In the genomic region with DNA sequence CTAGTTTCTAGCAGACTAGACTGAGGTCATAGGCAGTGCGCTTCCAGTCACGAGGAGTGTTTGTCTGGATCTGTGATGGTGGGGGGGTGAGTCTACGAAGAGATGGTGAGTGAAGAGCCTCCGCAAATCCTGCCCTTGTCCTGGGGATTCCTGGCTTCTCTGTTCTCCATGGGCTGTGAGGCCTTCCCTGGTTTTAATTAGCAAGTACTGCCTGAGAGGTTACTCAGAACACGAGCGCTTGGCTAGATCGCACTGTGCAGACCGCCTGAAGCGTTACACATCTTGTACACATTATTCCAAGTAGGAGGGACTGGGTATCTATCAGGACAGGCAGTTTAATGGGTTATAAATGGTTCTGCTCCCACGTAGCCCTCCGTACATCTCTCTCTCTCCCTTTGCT, we compare ENCODE assay signal across 24 mouse cellular contexts.
A peak's percentile ranks its signal among the peaks of the same experiment; 100 is the strongest.
DNase-seq lines count a peak whose midpoint lies in the region; ATAC-seq and TF ChIP-seq lines count a peak whose summit lies in the region.
"Had no signal": no experiment of that assay in that cellular context is flagged by ENCODE, and none has a peak within 500 bp of the region (broad histone marks: within the 10 kb centered on the region; RNA-seq: fewer than 3 reads in every experiment).

No protein-coding gene starts in this region.

- no peak overlapping the region for H3K27ac ChIP-seq in intestine, embryonic 16.5 days (ENCODE audit: low read length)
- no peak overlapping the region for H3K27ac ChIP-seq in intestine, postnatal 0 days (ENCODE audit: low read depth, low read length)
- H3K27ac ChIP-seq in embryonic facial prominence, embryonic 11.5 days (replicated peaks; ENCODE audit: low read depth, low read length): no peak overlapping the region; the same call in 1 of the 2 replicates
- H3K27ac ChIP-seq in limb, embryonic 15.5 days: peak overlapping the region; percentile 67
- H3K27ac ChIP-seq: forebrain, embryonic 10.5 days; hindbrain, postnatal 0 days; layer of hippocampus, adult 2 months; liver, embryonic 15.5 days; stomach, embryonic 15.5 days had no signal

- H3K4me1 ChIP-seq in intestine, embryonic 16.5 days (ENCODE audit: control insufficient read depth, insufficient read depth, low read length): peaks cover 45% of the 10 kb centered on the region
- peaks cover 16% of the 10 kb centered on the region for H3K4me1 ChIP-seq in intestine, postnatal 0 days (replicated peaks; ENCODE audit: control insufficient read depth, insufficient read depth, low read length)
- H3K4me1 ChIP-seq in embryonic facial prominence, embryonic 11.5 days (ENCODE audit: control insufficient read depth, insufficient read depth, low read length): peaks cover 14% of the 10 kb centered on the region
- H3K4me1 ChIP-seq in limb, embryonic 15.5 days: peaks cover 84% of the 10 kb centered on the region

- H3K4me3 ChIP-seq in intestine, embryonic 16.5 days (ENCODE audit: low read length): no peak overlapping the region
- no peak overlapping the region for H3K4me3 ChIP-seq in intestine, postnatal 0 days (ENCODE audit: low read depth, low read length)
- H3K4me3 ChIP-seq in embryonic facial prominence, embryonic 11.5 days (ENCODE audit: low read depth, low read length): no peak overlapping the region
- H3K4me3 ChIP-seq in limb, embryonic 15.5 days: no peak overlapping the region
- H3K4me3 ChIP-seq: forebrain, embryonic 10.5 days; layer of hippocampus, adult 2 months; liver, embryonic 15.5 days; megakaryocyte, embryonic 14.5 days; stomach, embryonic 15.5 days had no signal

- TF ChIP-seq CTCF in intestine, postnatal 0 days (IDR thresholded peaks at IDR 0.05; ENCODE audit: low read depth): no peak

- ATAC-seq in intestine, embryonic 16.5 days: no peak
- no peak for ATAC-seq in intestine, postnatal 0 days
- peak; percentile 35; the same call in 1 of the 2 replicates for ATAC-seq in embryonic facial prominence, embryonic 11.5 days (replicated peaks; ENCODE audit: insufficient number of reproducible peaks, low FRiP score, low TSS enrichment, low read depth)
- peak; percentile 35; the same call in 1 of the 2 replicates for ATAC-seq in limb, embryonic 15.5 days (ENCODE audit: insufficient number of reproducible peaks, low FRiP score, low TSS enrichment, low read depth)
- ATAC-seq: hindbrain, postnatal 0 days; midbrain, embryonic 16.5 days had no signal

- DNase-seq in embryonic facial prominence, embryonic 11.5 days (ENCODE audit: low spot score): peak; percentile 80
- DNase-seq in fibroblast of lung, adult 2 months (ENCODE audit: low read depth): peak; percentile 53
- no peak for DNase-seq in layer of hippocampus, postnatal 36 days
- DNase-seq in urinary bladder, adult 2 months (ENCODE audit: low spot score): no peak
- DNase-seq in thymus, postnatal 36 days: no peak
- DNase-seq: adrenal gland, postnatal 36 days; cerebellum, adult 8-10 months; gastrocnemius, postnatal 36 days; kidney, adult 8-10 months; kidney, postnatal 14 days; left cerebral cortex, postnatal 4 days; lung, postnatal 14 days; right cerebral cortex, postnatal 25 days; thymus, adult 2 months had no signal

- no peaks in the 10 kb centered on the region for H3K36me3 ChIP-seq in intestine, embryonic 16.5 days (ENCODE audit: control insufficient read depth, insufficient read depth, low read length)
- no peaks in the 10 kb centered on the region for H3K36me3 ChIP-seq in intestine, postnatal 0 days (ENCODE audit: control insufficient read depth, insufficient read depth)
- no peaks in the 10 kb centered on the region for H3K36me3 ChIP-seq in embryonic facial prominence, embryonic 11.5 days (replicated peaks; ENCODE audit: control insufficient read depth, insufficient read depth, low read depth, low read length)
- H3K36me3 ChIP-seq in limb, embryonic 15.5 days: no peaks in the 10 kb centered on the region
- H3K36me3 ChIP-seq: forebrain, embryonic 10.5 days; liver, embryonic 15.5 days; stomach, embryonic 15.5 days had no signal

- H3K27me3 ChIP-seq in intestine, embryonic 16.5 days (replicated peaks; ENCODE audit: control insufficient read depth, insufficient read depth, low read length): no peaks in the 10 kb centered on the region
- H3K27me3 ChIP-seq in intestine, postnatal 0 days (replicated peaks; ENCODE audit: control insufficient read depth, insufficient read depth, low read length): no peaks in the 10 kb centered on the region
- no peaks in the 10 kb centered on the region for H3K27me3 ChIP-seq in embryonic facial prominence, embryonic 11.5 days (ENCODE audit: control insufficient read depth, insufficient read depth, low read length)
- no peaks in the 10 kb centered on the region for H3K27me3 ChIP-seq in limb, embryonic 15.5 days
- H3K27me3 ChIP-seq: stomach, embryonic 15.5 days had no signal

- peak overlapping the region; percentile 31; the same call in 1 of the 2 replicates for H3K9ac ChIP-seq in intestine, embryonic 16.5 days (ENCODE audit: low read depth, low read length)
- H3K9ac ChIP-seq in intestine, postnatal 0 days (ENCODE audit: low read depth, low read length): no peak overlapping the region
- H3K9ac ChIP-seq in embryonic facial prominence, embryonic 11.5 days (replicated peaks; ENCODE audit: low read length): no peak overlapping the region
- H3K9ac ChIP-seq in limb, embryonic 15.5 days: no peak overlapping the region
- H3K9ac ChIP-seq: liver, embryonic 15.5 days; stomach, embryonic 15.5 days had no signal

- WGBS in intestine, embryonic 16.5 days: 69% methylated on average over 11 of the region's 11 CpGs
- WGBS in intestine, postnatal 0 days: 82% methylated on average over 11 of the region's 11 CpGs
- 29% methylated on average over 11 of the region's 11 CpGs for WGBS in embryonic facial prominence, embryonic 11.5 days
- WGBS in limb, embryonic 15.5 days: 49% methylated on average over 11 of the region's 11 CpGs

- H3K9me3 ChIP-seq in intestine, embryonic 16.5 days (ENCODE audit: control insufficient read depth, low read length): no peaks in the 10 kb centered on the region
- H3K9me3 ChIP-seq in intestine, postnatal 0 days (ENCODE audit: control insufficient read depth): no peaks in the 10 kb centered on the region
- H3K9me3 ChIP-seq in embryonic facial prominence, embryonic 11.5 days (replicated peaks; ENCODE audit: control insufficient read depth, low read length): no peaks in the 10 kb centered on the region
- H3K9me3 ChIP-seq in limb, embryonic 15.5 days: no peaks in the 10 kb centered on the region
- H3K9me3 ChIP-seq: forebrain, embryonic 10.5 days; liver, embryonic 15.5 days; megakaryocyte, embryonic 14.5 days; stomach, embryonic 15.5 days had no signal

- no peak overlapping the region for H3K4me2 ChIP-seq in intestine, embryonic 16.5 days (ENCODE audit: low read depth, low read length)
- H3K4me2 ChIP-seq in intestine, postnatal 0 days (replicated peaks; ENCODE audit: low read depth): no peak overlapping the region
- H3K4me2 ChIP-seq in embryonic facial prominence, embryonic 11.5 days (ENCODE audit: low read depth, low read length): no peak overlapping the region
- no peak overlapping the region for H3K4me2 ChIP-seq in limb, embryonic 15.5 days
- H3K4me2 ChIP-seq: liver, embryonic 15.5 days; stomach, embryonic 15.5 days had no signal

Comparison
In these comparisons a context has a peak if more than half of its experiments do, and no peak if none do; other contexts are left out.
1. ATAC-seq: peak in embryonic facial prominence, embryonic 11.5 days (single experiment) and limb, embryonic 15.5 days (single experiment); none in intestine, embryonic 16.5 days (single experiment) and intestine, postnatal 0 days (single experiment).
2. DNase-seq: peak in embryonic facial prominence, embryonic 11.5 days (single experiment) and fibroblast of lung, adult 2 months (single experiment); none in layer of hippocampus, postnatal 36 days (0 of 2), urinary bladder, adult 2 months (single experiment) and thymus, postnatal 36 days (0 of 2).